Mouse (Mus musculus) c-Kit-positive CD71-negative TER-119-negative erythroid progenitor cells, embryonic 14.5 days (primary cell): Measurements from ENCODE around the gene Alox12.

ENCODE experiments used
- DNase-seq: peaks from one replicate; pipeline ENCODE4 v3.0.0-alpha.2; 2013; ENCODE audit warnings: low read depth

The Alox12 gene

GRCm38 (mm10) chr11:70254931-70255531 is at the start of gene Alox12:
Alox12 (minus strand) TSS chr11:70255353.
- no peak for DNase-seq

DNA sequence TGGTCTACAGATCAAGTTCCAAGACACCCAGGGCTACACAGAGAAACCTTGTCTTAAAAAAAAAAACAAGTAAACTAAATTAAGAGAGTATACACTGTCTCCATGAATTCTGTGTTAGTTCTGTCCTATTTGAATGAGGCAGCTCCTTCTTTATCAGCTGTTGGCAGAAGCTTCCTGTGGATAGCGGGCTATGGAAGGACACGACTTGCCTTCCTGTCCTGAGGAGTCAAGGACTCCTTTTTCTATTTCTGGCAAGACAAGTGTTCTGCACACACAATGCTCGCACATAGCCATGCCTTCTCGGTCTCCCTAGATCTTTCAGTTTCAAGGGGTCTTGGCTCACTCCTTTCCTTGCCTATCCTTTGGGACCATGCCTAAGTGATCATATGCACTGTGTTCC is 47.1 kb upstream of the Alox12 start:
- no peak for DNase-seq

GRCm38 (mm10) chr11:70297836-70298454 is 42.8 kb upstream of the Alox12 start:
- no peak for DNase-seq

- no peak for DNase-seq
Observed at GRCm38 (mm10) chr11:70297405-70297804, 42.3 kb upstream of the Alox12 start.

- DNase-seq: no peak
Observed at GRCm38 (mm10) chr11:70293881-70294280, 38.7 kb upstream of the Alox12 start.

DNA sequence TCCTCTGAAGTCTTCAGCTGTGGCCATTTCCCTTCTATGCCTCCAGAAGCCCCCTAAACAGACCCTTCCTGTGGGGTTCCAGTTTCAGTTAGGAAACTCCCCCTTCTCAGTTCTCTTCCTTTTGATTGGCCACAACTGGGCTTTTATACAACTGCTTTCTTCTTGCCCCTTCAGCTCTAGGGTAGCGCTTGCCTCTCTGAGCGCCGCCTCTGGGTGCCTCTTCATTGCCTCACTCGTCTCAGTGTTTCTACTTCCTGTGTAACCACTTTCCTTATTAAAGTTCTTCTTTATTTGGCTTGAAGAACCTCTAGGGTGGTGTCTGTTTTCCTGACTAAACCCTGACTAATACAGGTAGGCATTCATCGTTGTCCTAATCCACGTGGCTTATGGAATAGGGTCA is 36.1 kb upstream of the Alox12 start:
- no peak for DNase-seq

GRCm38 (mm10) chr11:70289236-70289635 is 34.1 kb upstream of the Alox12 start:
- DNase-seq: no peak

DNA sequence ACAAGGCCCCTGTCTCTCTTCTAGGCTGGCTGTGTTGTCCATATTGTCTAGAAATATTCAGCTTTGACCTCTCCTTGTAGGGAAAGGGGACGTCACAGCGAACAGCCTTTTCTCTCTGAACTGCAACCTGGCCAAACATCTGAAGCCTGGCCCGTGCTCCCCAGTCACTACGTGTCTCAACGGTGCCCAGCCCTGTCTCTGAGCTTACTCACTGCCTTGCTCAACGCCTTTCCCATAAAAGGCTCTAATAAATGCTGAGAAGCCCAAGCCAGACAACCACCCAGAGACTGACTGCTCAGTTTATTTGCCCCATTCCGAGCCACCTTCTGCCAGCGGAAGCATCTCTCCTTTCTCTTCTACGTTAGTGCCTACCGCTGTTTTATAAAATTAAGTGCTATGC is 32.9 kb upstream of the Alox12 start:
- no peak for DNase-seq

DNA sequence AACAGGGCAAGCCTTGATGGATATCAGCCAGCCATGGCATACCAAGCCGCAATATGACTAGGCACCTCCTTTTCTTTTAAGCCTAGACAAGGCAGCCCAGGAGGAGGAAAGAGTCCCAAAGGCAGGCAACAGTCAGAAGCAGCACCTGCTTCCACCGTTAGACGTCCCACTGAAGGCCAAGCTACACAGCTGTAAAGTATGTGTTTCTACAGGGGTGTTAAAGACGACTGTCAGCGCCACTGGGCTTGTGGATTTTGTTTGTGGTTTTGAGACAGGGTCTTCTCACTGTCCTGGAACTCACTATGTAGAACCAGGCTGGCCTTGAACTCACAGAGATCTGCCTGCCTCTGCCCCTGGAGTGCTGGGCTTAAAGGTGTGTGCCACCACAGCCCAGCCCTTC is 30.5 kb upstream of the Alox12 start:
- no peak for DNase-seq

- DNase-seq: no peak
Observed at GRCm38 (mm10) chr11:70284757-70285156, 29.6 kb upstream of the Alox12 start.

DNA sequence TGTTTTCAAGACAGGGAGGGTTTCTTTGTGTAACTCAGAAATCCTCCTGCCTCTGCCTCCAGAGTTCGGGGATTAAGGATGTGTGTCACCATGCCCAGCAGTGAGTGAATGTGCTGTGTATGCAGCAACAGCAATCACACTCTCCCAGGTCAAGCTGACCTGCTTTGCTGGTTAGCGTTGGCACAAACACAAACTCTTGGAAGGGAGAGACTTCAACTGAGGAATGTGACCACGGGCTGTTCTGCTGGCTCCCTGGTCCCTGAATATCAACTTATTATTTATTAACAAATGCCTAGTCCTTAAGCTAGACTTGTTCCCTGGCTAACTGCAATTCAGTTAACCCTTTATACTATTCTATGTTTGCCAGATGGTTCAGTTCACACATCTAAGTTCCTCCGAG is 28.5 kb upstream of the Alox12 start:
- no peak for DNase-seq

- DNase-seq: no peak
Observed at GRCm38 (mm10) chr11:70280441-70280840, 25.3 kb upstream of the Alox12 start.

DNA sequence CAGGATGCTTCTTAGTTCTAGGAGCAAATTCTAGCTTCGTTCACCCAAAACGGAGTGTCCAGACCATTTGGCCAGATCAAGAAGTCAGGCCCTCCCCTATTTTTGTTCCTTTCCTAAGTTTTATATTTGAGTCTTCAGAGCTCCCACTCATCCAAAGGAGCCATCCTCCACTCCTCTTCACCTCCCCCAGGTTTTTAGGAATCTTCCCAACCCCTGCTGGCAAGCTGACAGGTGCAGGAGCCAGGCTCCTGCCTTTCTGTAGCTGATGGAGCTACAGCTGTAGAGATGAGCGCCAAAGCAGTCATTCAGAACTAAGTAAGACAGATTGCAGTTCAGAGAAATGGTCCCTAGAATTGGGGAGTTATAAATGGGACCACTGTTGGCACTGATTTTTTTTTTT is 23.8 kb upstream of the Alox12 start:
- DNase-seq: no peak

DNA sequence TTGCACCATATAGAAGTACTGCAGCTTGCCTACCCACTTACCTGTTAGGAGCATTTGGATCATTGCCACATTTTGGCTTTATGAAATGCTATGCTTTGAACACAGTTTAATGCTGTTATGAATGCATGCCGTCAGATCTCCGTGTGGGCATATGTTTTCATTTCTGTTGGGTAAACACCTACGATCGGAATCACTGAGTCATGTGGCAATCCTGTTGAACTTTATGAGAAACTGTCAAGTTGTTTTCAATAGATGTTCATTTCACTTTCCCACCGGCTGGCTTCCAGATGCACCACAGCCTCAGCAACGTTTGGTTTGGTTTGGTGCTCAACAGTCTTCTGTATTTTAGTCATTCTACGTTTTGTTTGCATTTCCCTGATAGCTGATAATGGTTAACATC is 16.5 kb upstream of the Alox12 start:
- no peak for DNase-seq

DNA sequence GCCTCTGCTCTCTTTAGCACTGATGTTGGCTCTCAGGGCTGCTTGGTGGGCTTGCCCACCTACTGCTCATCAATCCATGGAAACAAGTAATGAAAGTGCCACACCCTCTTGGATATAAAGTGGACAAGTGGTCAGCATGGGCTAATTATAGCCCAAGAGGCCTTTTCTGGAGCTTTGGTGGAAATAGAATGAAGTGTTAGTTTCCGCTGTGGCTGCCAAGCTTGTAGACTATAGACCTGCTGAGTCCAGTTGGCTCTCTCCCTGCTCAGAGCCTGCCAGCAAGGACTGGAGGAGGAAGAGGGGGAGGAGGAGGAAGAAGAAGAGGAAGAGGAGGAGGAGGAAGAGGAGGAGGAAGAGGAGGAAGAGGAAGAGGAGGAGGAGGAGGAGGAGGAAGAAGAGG is 11.3 kb upstream of the Alox12 start:
- no peak for DNase-seq

DNA sequence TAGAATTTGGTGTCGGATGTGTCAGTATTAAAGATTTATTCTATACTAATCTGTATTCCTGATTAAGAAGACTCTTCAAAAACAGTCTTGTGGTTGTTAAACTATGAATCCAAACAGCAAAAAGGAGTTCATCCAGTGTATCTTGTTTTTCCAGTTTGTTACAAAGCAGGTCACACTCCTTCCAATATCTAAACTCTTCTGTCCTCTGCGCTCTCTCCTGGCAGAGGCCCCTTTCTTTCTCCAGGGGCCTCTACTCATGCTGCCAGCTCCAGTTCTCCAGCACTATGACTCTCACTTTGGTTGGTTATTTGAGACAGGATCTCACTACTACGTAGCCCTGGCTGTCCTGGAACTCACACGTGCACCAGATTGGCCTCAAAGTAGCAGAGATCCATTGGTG is 10.7 kb upstream of the Alox12 start:
- DNase-seq: no peak

DNA sequence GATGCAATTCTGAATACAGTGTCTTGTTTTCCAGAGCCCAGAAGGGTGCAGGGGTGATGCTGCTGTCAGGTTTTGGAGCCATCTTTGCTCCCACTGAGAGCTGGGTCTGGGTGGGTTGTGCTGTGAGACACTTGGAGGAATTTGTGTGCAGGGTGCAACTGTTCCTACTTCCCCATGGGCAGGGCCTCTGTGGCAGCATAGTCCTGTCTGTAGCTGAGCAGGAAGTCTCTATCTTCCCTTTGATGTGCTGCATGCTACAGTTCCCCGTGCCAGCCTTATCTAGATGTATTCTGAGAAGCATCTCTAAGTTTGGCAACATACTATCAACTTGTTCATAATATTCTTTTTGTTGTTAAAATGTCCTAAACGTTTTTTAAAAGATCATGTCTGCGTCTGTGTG is 10.1 kb upstream of the Alox12 start:
- no peak for DNase-seq

DNA sequence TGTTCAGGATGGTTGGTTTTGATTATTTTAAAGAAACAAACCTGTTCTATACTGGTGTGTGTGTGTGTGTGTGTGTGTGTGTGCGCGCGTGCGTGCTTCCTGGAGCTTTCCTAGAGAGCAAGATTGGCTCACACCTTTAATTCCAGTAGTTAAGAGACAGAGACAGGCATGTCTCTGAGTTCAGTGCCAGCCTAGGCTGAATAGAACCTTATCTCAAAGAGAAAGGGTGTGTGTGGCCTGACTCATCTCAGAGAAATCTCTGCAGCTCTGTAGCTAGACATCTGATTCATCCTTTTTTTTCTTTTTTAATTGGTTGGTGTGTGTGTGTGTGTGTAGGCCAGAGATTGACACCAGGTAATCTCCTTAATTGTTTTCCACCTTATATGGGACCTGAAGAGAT is 3.9 kb upstream of the Alox12 start:
- DNase-seq: no peak

GRCm38 (mm10) chr11:70254337-70254736 is 816 bp downstream of the Alox12 start:
- DNase-seq: no peak

- DNase-seq: no peak
Observed at GRCm38 (mm10) chr11:70251853-70252252, 3.3 kb downstream of the Alox12 start.

- no peak for DNase-seq
Observed at GRCm38 (mm10) chr11:70250150-70250549, 5.0 kb downstream of the Alox12 start.

- peak; percentile 77 for DNase-seq
Observed at GRCm38 (mm10) chr11:70247136-70247845, 7.9 kb downstream of the Alox12 start.

DNA sequence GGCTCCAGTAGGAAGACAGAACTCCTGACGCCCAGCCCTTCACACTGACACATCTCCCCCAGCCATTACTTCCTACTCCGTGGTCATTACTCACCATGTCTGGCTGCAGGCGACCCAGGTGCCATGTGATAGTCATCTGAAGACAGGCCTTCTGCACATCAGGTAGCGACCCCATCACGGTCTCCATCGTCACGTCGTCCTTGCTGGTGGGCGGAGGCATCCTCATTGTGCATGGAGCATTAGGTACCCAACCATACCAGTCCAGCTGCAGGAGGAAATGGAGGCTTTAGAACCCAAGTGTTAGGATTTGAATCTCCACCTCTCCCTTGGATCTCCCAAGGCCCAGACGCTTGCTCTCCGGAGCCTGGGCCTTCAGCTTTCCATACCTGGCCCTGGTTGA is 12.6 kb downstream of the Alox12 start:
- DNase-seq: no peak
